Mouse (Mus musculus) forebrain, embryonic 10.5 days (tissue): ENCODE results near the gene Fancl. TPM values are rescaled to one million over a fixed set of nuclear protein-coding genes. Genes with fewer than 3 reads are reported as not detected.
"Not testable (repeated sequence)": the region's sequence is repeated elsewhere in the genome, so short reads cannot be mapped to it uniquely, and the experiment has no call there.

ENCODE experiments used
- DNase-seq: peaks from one replicate; pipeline ENCODE4 v3.0.0-alpha.2; 2017; ENCODE audit warnings: low spot score; ENCODE audit errors: extremely low spot score
- H3K27ac ChIP-seq: fragments of 300-500 bp; sonication (generic); 2 replicates; pipeline ENCODE4 v1.5.1; 2016; ENCODE audit warnings: mild to moderate bottlenecking
- H3K27me3 ChIP-seq: fragments of 300-500 bp; sonication (generic); 2 replicates; pipeline ENCODE4 v1.6.1; 2016; ENCODE audit warnings: mild to moderate bottlenecking; ENCODE audit not compliant: poor library complexity, severe bottlenecking
- H3K36me3 ChIP-seq: fragments of 300-500 bp; sonication (generic); replicated peaks from 2 replicates; pipeline ENCODE4 v1.6.1; 2016; ENCODE audit warnings: mild to moderate bottlenecking, moderate library complexity
- H3K4me1 ChIP-seq: fragments of 300-500 bp; sonication (generic); 2 replicates; pipeline ENCODE4 v1.6.1; 2016
- H3K4me3 ChIP-seq: fragments of 300-500 bp; sonication (generic); 2 replicates; pipeline ENCODE4 v1.5.1; 2016; ENCODE audit warnings: mild to moderate bottlenecking, moderate library complexity
- H3K9me3 ChIP-seq: fragments of 300-500 bp; sonication (generic); 2 replicates; pipeline ENCODE4 v1.6.1; 2016; ENCODE audit warnings: mild to moderate bottlenecking, moderate library complexity
- WGBS: fragments of 180-500 bp; shearing (Covaris S2); methylation state at CpG from one replicate; pipeline ENCODE4 v1.1.7; 2016; 5-methylcytosine and 5-hydroxymethylcytosine counted together
- polyA plus RNA-seq: library from polyadenylated mRNA; unstranded; fragments of >200 nt; fragmentation: Nextera tagmentation; extraction: Ambion mirVana; gene quantifications from 2 replicates; pipeline ENCODE4 v1.2.1, GENCODE M21; 2016

Fancl gene
- polyA plus RNA-seq = 33.5 and 38.5 TPM in 2 replicates

DNA sequence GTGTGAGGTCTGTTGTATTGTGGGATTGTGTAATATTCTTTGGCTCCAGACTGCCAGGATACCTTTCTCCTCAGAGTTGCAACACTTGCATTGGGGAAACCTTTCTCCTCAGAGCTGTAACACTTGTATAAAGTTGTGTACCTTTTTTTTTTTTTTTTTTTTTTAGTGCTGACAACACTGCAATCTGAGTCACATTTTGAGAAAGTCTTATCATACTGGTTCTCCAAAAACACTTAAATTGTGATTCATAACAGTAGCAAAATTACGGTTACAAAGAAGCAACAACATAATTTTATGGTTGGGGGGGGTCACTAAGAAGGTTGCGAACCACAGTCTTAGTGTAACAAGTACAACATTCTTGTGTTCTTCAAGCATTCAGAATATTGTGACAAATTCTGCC is at the start of gene Fancl:
Gene Fancl (plus strand): TSS at position 165 of the 400 bp plus-strand sequence.
- Histone ChIP-seq H3K27ac (peak within 1 kb of the TSS; percentile 95), H3K4me1 (peaks cover 12% of the 10 kb centered on the region), H3K36me3 (peaks cover 5% of the 10 kb centered on the region; the same call in 1 of the 2 replicates), H3K4me3 (peak within 1 kb of the TSS; percentile 64), H3K27me3 (no peaks in the 10 kb centered on the region), H3K9me3 (no peaks in the 10 kb centered on the region; the same call in 1 of the 2 replicates)
- WGBS = 99% methylated on average over 2 of the region's 2 CpGs
- no peak for DNase-seq

DNA sequence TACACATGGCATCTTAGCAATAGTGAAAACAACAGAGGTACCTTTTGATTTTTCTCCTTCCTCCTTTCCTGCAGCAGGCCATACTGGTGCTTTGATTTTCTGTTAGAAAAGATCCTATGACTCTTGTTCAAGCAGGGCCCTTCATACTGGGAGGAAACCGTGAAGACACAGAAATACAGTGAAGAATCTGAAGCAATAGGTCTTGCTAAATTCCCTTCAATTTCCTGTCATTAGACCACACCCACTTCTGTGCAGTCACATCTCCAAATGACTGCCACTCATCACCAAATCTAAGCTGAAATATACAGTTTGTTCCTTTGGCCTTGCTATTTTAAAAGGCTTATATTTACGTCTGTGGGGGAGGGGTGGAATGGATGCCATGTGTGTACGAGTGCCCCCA is 49.1 kb upstream of the Fancl start:
- DNase-seq = no peak
- no peaks in the 10 kb centered on the region for H3K4me1 ChIP-seq
- 82% methylated on average over 3 of the region's 3 CpGs for WGBS
- H3K27ac ChIP-seq = no peak overlapping the region
- H3K9me3 ChIP-seq = no peaks in the 10 kb centered on the region
- no peaks in the 10 kb centered on the region for H3K36me3 ChIP-seq
- no peak overlapping the region for H3K4me3 ChIP-seq
- no peaks in the 10 kb centered on the region for H3K27me3 ChIP-seq

DNA sequence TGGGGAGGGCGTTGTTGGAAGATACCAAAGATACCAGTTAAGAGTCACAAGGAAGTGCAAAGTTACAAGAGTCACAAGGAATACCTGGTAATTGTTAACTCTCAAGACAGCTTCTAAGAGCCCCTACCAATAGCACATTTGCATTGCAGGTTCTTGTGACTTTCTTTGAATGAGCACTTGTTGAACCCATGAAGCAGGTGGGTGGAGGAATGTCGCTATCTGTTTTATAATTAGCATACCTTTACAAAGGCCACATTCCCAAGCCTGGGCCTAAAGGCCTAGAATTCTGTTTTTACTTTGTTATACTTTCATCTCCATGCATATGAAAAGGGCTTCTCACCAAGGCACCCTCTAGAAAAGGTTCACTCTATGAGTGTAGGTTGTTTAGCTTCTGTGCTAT is 15.8 kb upstream of the Fancl start:
- H3K27ac ChIP-seq, H3K4me3 ChIP-seq, DNase-seq, H3K9me3 ChIP-seq, H3K27me3 ChIP-seq, H3K4me1 ChIP-seq, H3K36me3 ChIP-seq: not testable (repeated sequence)
- WGBS = 94% methylated on average over 2 of the region's 2 CpGs

DNA sequence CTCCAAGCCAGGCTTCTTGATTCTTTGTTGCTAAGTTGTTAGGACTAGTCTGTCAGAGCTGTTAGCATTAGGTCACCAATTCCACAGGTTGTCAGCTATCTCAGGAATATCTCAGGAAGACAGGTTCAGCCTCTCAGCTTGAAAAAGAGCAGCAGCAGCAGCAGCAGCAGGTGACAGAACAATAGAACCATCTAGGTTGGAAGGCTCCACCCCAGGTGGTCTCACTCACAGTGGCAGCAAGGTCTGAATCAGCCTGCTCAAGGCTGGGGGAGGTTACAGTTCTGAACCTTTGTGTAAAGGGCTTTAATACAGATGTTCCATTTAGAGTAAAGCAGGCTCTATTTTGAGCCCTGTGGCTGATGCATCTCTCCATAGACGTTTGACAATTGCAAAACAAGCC is 14.0 kb upstream of the Fancl start:
- WGBS = 10% methylated on average over 1 of the region's 1 CpGs
- H3K9me3 ChIP-seq, H3K4me1 ChIP-seq, H3K27ac ChIP-seq, H3K4me3 ChIP-seq, DNase-seq, H3K27me3 ChIP-seq, H3K36me3 ChIP-seq: not testable (repeated sequence)

DNA sequence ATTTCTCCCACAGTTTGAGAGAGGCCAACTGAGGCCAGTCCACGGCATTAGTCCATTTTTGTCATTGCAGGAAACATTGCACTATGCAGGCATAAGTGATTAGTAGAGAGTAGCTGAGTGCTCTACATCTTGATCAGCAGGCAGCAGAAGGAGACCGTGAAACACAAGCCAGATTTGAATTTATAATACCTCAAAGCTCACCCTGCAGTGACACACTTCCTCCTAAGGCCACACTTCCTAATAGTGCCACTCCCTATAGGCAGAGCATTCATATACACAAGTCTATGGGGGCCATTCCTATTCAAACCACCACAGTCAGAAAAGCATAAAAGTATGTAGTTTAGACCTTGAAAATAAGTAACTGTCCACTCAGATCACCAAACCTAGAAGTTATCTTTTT is 11.8 kb upstream of the Fancl start:
- WGBS = 90% methylated on average over 2 of the region's 2 CpGs
- Histone ChIP-seq H3K36me3 (no peaks in the 10 kb centered on the region), H3K4me3 (no peak overlapping the region), H3K9me3 (no peaks in the 10 kb centered on the region), H3K27me3 (no peaks in the 10 kb centered on the region), H3K4me1 (no peaks in the 10 kb centered on the region), H3K27ac (no peak overlapping the region)
- no peak for DNase-seq

DNA sequence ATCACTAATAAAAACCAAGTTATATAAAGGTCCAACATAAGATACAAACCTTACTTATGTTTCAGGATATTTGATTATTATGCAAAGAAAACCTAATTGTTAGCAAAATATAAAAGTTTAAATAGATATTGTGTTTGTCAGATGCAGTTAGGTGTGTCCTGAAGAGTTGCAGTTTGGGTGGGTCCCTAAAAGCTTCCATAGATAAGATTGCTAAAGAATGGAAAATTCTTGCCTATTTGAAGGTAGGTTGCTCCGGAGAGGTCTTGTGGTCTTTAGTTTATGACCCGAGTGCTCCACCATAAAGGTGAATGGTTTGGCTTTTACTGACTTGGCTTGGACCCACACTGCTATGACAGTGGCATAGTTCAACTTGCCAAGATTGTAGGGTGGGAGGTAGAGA is 7.9 kb upstream of the Fancl start:
- no peak for DNase-seq

DNA sequence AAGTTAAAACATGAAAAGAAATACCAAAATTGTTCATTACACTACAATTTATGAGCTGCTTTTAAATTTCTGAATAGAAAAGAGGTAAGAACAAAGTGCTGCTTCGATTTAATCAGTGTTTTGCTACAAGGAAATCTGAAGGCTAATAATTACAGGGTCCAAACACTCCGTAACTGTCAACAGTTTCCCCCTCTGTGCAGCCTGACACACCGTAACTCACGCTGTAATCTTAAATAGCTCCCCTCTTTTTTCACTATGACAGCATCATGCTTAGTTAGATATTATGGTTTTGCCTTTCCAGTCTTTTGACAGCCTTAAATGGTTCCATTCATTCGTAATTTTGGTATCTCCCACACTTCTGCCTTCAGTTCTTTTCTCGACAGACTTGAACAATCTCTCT is 4.4 kb upstream of the Fancl start:
- DNase-seq = no peak
- H3K36me3 ChIP-seq = no peaks in the 10 kb centered on the region
- no peaks in the 10 kb centered on the region for H3K27me3 ChIP-seq
- H3K9me3 ChIP-seq = no peaks in the 10 kb centered on the region
- H3K4me3 ChIP-seq = no peak overlapping the region
- 85% methylated on average over 6 of the region's 6 CpGs for WGBS
- H3K27ac ChIP-seq = no peak overlapping the region
- peaks cover under 1% of the 10 kb centered on the region for H3K4me1 ChIP-seq

More for the DNA sequence above, 7.9 kb upstream of the Fancl start:
- Histone ChIP-seq H3K4me1 (no peaks in the 10 kb centered on the region), H3K27ac (no peak overlapping the region), H3K9me3 (no peaks in the 10 kb centered on the region), H3K27me3 (no peaks in the 10 kb centered on the region), H3K36me3 (no peaks in the 10 kb centered on the region), H3K4me3 (no peak overlapping the region)
- WGBS = 94% methylated on average over 2 of the region's 2 CpGs

DNA sequence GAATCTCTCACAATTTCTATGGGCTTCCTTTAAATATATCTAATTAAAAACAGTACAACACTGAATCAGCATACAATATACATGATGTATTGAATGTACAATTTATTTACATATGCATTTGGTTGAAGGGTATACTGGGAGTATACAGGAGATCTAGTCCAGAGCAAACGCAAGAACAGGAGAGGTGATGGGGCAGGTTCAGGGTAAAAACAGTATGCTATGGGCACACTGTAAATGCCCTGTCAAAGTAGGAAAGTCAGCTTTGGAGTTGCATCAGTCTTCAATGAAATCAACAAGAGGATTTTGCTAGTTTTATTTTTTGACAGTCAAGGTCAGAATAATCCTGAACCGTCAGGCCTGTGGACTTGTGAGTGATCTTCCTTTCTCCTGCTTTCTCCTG is 743 bp downstream of the Fancl start:
- H3K4me1 ChIP-seq = peaks cover 12% of the 10 kb centered on the region
- H3K4me3 ChIP-seq = peak overlapping the region; percentile 64
- peaks cover 5% of the 10 kb centered on the region; the same call in 1 of the 2 replicates for H3K36me3 ChIP-seq
- H3K9me3 ChIP-seq = no peaks in the 10 kb centered on the region; the same call in 1 of the 2 replicates
- peak overlapping the region; percentile 95 for H3K27ac ChIP-seq
- WGBS = 73% methylated on average over 2 of the region's 2 CpGs
- no peaks in the 10 kb centered on the region for H3K27me3 ChIP-seq
- DNase-seq = no peak

DNA sequence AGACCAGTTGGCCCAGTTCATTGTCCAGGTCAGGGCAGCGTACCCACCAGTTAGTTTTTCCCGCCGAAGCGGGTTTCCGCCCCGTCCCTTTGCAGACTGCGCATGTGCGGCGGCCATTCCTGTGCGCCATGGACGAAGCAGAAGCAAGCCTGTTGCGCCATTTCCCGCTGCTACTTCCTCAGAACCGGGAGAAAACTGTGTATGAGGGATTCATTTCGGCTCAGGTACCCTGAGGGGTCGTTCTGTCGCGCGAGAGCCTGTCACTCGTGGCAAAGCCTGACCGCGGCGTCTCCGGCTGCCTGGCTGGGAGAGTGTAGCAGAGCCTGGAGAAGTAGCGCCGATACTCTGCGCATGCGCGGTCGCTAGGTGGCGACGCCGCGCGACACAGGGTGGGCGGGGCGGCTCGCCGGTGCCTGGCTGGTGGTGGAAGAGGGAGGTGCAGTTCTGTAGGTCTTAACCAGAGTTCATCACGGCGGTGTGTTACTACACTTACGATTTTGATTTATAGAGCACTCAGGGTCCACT is 1.2 kb downstream of the Fancl start:
- peak overlapping the region; percentile 95 for H3K27ac ChIP-seq
- H3K36me3 ChIP-seq = peaks cover 5% of the 10 kb centered on the region; the same call in 1 of the 2 replicates
- H3K4me3 ChIP-seq = peak overlapping the region; percentile 64
- DNase-seq = peak; percentile 94
- no peaks in the 10 kb centered on the region for H3K27me3 ChIP-seq
- H3K9me3 ChIP-seq = no peaks in the 10 kb centered on the region; the same call in 1 of the 2 replicates
- under 1% methylated on average over 42 of the region's 42 CpGs for WGBS
- peaks cover 12% of the 10 kb centered on the region for H3K4me1 ChIP-seq

DNA sequence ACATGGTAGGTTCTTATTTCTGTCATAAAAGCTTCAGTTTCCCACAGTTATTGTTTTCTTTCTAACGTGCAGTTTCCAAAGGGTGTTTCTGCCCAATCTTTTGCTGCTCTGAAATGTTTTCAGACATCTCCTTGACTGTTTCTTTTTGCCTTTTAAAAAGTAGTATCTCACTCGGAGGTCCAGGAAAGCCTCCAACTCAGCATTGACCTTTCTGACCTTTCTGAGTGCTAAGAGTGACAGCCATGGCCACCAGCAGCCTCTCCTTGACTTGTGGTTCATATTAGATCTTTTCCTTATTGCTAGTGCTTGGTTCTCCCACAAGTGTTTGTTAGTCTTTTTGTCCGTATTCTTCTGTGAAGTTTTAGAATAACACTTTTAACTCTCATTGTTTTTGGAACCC is 9.6 kb downstream of the Fancl start:
- Histone ChIP-seq H3K27ac (no peak overlapping the region), H3K27me3 (no peaks in the 10 kb centered on the region), H3K4me1 (no peaks in the 10 kb centered on the region), H3K4me3 (no peak overlapping the region), H3K36me3 (no peaks in the 10 kb centered on the region), H3K9me3 (no peaks in the 10 kb centered on the region)
- DNase-seq = no peak
- WGBS = 55% methylated on average over 3 of the region's 3 CpGs

DNA sequence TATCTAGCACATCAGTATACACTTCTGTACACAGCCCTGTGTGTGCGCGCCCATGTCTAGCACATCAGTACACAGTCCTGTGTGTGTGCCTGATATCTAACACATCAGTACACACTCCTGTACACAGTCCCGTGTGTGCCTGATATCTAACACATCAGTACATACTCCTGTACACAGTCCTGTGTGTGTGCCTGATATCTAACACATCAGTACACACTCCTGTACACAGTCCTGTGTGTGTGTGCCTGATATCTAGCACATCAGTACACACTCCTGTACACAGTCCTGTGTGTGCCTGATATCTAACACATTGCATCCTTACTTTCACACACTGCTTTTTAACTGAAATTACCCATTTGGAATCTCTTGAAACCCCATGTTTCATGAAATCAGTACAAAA is 27.0 kb downstream of the Fancl start:
- H3K4me1 ChIP-seq = no peaks in the 10 kb centered on the region
- H3K9me3 ChIP-seq = no peaks in the 10 kb centered on the region
- no peak overlapping the region for H3K27ac ChIP-seq
- peaks cover 15% of the 10 kb centered on the region; the same call in 1 of the 2 replicates for H3K36me3 ChIP-seq
- H3K4me3 ChIP-seq = no peak overlapping the region
- no peak for DNase-seq
- no peaks in the 10 kb centered on the region for H3K27me3 ChIP-seq
- WGBS = 93% methylated on average over 3 of the region's 3 CpGs

DNA sequence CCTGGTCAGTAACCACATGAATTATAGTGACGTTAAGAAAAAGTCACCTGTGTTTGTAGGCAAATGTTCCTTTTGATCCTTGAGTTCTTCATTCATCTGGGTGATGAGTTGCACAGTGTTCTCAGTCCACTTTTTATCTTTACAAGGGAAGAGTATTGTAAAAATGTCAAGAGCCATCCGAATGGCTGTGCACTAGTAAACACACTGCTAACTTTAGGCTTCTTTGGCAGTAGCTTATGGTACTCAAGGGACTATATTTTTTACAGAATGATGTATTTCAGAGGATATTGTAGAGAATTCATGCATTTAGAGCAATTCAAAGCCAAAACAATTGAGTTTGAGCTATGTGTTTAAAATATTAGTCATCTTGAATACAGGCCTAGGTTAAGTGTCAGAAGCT is 35.5 kb downstream of the Fancl start:
- Histone ChIP-seq H3K36me3 (peaks cover 16% of the 10 kb centered on the region), H3K27ac (no peak overlapping the region), H3K4me1 (no peaks in the 10 kb centered on the region), H3K9me3 (no peaks in the 10 kb centered on the region), H3K27me3 (no peaks in the 10 kb centered on the region), H3K4me3 (no peak overlapping the region)
- WGBS = 91% methylated on average over 2 of the region's 2 CpGs
- DNase-seq = no peak

DNA sequence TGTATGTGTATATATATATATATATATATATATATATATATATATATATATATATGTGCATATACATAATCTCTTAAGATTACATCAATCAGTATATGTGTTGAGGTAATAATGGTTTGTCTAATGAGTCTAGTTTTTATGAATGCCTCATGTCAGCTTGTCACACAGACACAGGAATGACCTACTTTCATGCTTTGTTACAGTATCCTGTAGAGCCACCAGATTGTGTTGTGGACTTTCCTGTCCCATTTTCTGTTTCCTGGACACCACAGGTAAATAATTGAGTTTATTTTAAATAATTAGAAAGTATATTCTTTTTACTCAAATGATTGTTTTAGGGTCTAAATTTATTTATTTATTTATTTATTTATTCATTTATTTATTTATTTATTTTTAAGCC is 48.3 kb downstream of the Fancl start:
- Histone ChIP-seq H3K27ac (no peak overlapping the region), H3K4me1 (no peaks in the 10 kb centered on the region), H3K4me3 (no peak overlapping the region)

DNA sequence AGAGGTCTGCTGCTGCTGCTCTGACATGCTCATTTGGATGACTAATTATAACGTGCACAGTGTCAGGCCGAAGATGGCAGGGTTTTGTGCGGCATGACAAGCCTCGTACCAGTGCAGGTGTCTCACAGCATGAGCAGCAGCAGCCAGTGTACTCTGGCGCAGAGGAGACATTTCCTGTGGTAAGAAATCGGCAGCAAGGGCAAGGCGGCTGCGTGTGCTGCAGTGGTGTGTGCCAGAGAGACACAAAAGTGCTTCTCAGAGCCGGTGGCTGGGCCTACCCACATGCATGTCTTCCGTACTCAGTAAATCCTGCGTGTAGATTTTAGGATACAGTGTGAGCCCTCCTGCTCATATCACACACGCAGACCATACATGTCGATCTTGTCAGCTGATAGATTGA is 51.9 kb downstream of the Fancl start:
- Histone ChIP-seq H3K9me3 (no peaks in the 10 kb centered on the region), H3K36me3 (no peaks in the 10 kb centered on the region; the same call in 1 of the 2 replicates), H3K4me1 (no peaks in the 10 kb centered on the region), H3K27ac (no peak overlapping the region), H3K4me3 (no peak overlapping the region), H3K27me3 (no peaks in the 10 kb centered on the region)
- 90% methylated on average over 13 of the region's 13 CpGs for WGBS
- DNase-seq = no peak

More for the DNA sequence above, 48.3 kb downstream of the Fancl start:
- Histone ChIP-seq H3K27me3 (no peaks in the 10 kb centered on the region), H3K9me3 (no peaks in the 10 kb centered on the region), H3K36me3 (no peaks in the 10 kb centered on the region; the same call in 1 of the 2 replicates)
- no peak for DNase-seq
